Mouse (Mus musculus): ENCODE results near the gene Id2. TPM values are rescaled to one million over a fixed set of nuclear protein-coding genes. Genes with fewer than 3 reads are reported as not detected.

Id2 gene
- polyA plus RNA-seq, 1 experiment from 2014 or later = 606 TPM

GRCm38 (mm10) chr12:25060901-25061300 is 36.0 kb downstream of the Id2 start:
- no peak overlapping the region for H3K27ac ChIP-seq (replicated peaks; ENCODE audit: low read depth, low read length)
- H3K4me2 ChIP-seq (ENCODE audit: low read depth, low read length) = no peak overlapping the region
- WGBS = 88% methylated on average over 7 of the region's 7 CpGs
- H3K36me3 ChIP-seq (replicated peaks; ENCODE audit: control insufficient read depth, insufficient read depth, low read depth, low read length) = no peaks in the 10 kb centered on the region; the same call in 1 of the 2 replicates
- ATAC-seq (replicated peaks; ENCODE audit: insufficient number of reproducible peaks, low FRiP score, low TSS enrichment, low read depth) (no peak), DNase-seq (ENCODE audit: low spot score) (no peak)
- no peaks in the 10 kb centered on the region for H3K27me3 ChIP-seq (ENCODE audit: control insufficient read depth, insufficient read depth, low read length)
- no peak overlapping the region for H3K9ac ChIP-seq (replicated peaks; ENCODE audit: low read length)
- no peaks in the 10 kb centered on the region for H3K4me1 ChIP-seq (ENCODE audit: control insufficient read depth, insufficient read depth, low read length)
- no peak overlapping the region for H3K4me3 ChIP-seq (ENCODE audit: low read depth, low read length)
- H3K9me3 ChIP-seq (replicated peaks; ENCODE audit: control insufficient read depth, low read length) = no peaks in the 10 kb centered on the region

- Histone ChIP-seq H3K4me3 (ENCODE audit: low read depth, low read length) (no peak overlapping the region), H3K27me3 (ENCODE audit: control insufficient read depth, insufficient read depth, low read length) (no peaks in the 10 kb centered on the region), H3K36me3 (replicated peaks; ENCODE audit: control insufficient read depth, insufficient read depth, low read depth, low read length) (no peaks in the 10 kb centered on the region; the same call in 1 of the 2 replicates), H3K4me1 (ENCODE audit: control insufficient read depth, insufficient read depth, low read length) (no peaks in the 10 kb centered on the region), H3K9ac (replicated peaks; ENCODE audit: low read length) (no peak overlapping the region), H3K27ac (replicated peaks; ENCODE audit: low read depth, low read length) (no peak overlapping the region), H3K4me2 (ENCODE audit: low read depth, low read length) (no peak overlapping the region), H3K9me3 (replicated peaks; ENCODE audit: control insufficient read depth, low read length) (no peaks in the 10 kb centered on the region)
- 85% methylated on average over 9 of the region's 9 CpGs for WGBS
- DNase-seq (ENCODE audit: low spot score) = no peak
- no peak for ATAC-seq (replicated peaks; ENCODE audit: insufficient number of reproducible peaks, low FRiP score, low TSS enrichment, low read depth)
Observed at GRCm38 (mm10) chr12:25059487-25060200, 37.3 kb downstream of the Id2 start.

- Histone ChIP-seq H3K4me3 (ENCODE audit: low read depth, low read length) (no peak overlapping the region), H3K27me3 (ENCODE audit: control insufficient read depth, insufficient read depth, low read length) (no peaks in the 10 kb centered on the region), H3K4me1 (ENCODE audit: control insufficient read depth, insufficient read depth, low read length) (no peaks in the 10 kb centered on the region), H3K36me3 (replicated peaks; ENCODE audit: control insufficient read depth, insufficient read depth, low read depth, low read length) (no peaks in the 10 kb centered on the region; the same call in 1 of the 2 replicates), H3K9ac (replicated peaks; ENCODE audit: low read length) (no peak overlapping the region), H3K9me3 (replicated peaks; ENCODE audit: control insufficient read depth, low read length) (no peaks in the 10 kb centered on the region), H3K4me2 (ENCODE audit: low read depth, low read length) (no peak overlapping the region), H3K27ac (replicated peaks; ENCODE audit: low read depth, low read length) (no peak overlapping the region)
- DNase-seq (ENCODE audit: low spot score) = no peak
- WGBS = 52% methylated on average over 4 of the region's 4 CpGs
- ATAC-seq (replicated peaks; ENCODE audit: insufficient number of reproducible peaks, low FRiP score, low TSS enrichment, low read depth) = no peak
Observed at GRCm38 (mm10) chr12:25054963-25055362, 42.0 kb downstream of the Id2 start.

GRCm38 (mm10) chr12:25054511-25054910 is 42.4 kb downstream of the Id2 start:
- no peak overlapping the region for H3K4me3 ChIP-seq (ENCODE audit: low read depth, low read length)
- ATAC-seq (replicated peaks; ENCODE audit: insufficient number of reproducible peaks, low FRiP score, low TSS enrichment, low read depth) (no peak), DNase-seq (ENCODE audit: low spot score) (no peak)
- H3K36me3 ChIP-seq (replicated peaks; ENCODE audit: control insufficient read depth, insufficient read depth, low read depth, low read length) = no peaks in the 10 kb centered on the region; the same call in 1 of the 2 replicates
- WGBS = 91% methylated on average over 7 of the region's 7 CpGs
- no peak overlapping the region for H3K9ac ChIP-seq (replicated peaks; ENCODE audit: low read length)
- H3K9me3 ChIP-seq (replicated peaks; ENCODE audit: control insufficient read depth, low read length) = no peaks in the 10 kb centered on the region
- H3K27me3 ChIP-seq (ENCODE audit: control insufficient read depth, insufficient read depth, low read length) = no peaks in the 10 kb centered on the region
- no peak overlapping the region for H3K27ac ChIP-seq (replicated peaks; ENCODE audit: low read depth, low read length)
- H3K4me2 ChIP-seq (ENCODE audit: low read depth, low read length) = no peak overlapping the region
- no peaks in the 10 kb centered on the region for H3K4me1 ChIP-seq (ENCODE audit: control insufficient read depth, insufficient read depth, low read length)

- 66% methylated on average over 5 of the region's 5 CpGs for WGBS
- no peak overlapping the region for H3K27ac ChIP-seq (replicated peaks; ENCODE audit: low read depth, low read length)
- H3K36me3 ChIP-seq (replicated peaks; ENCODE audit: control insufficient read depth, insufficient read depth, low read depth, low read length) = no peaks in the 10 kb centered on the region
- H3K27me3 ChIP-seq (ENCODE audit: control insufficient read depth, insufficient read depth, low read length) = no peaks in the 10 kb centered on the region
- H3K4me1 ChIP-seq (ENCODE audit: control insufficient read depth, insufficient read depth, low read length) = no peaks in the 10 kb centered on the region
- H3K4me2 ChIP-seq (ENCODE audit: low read depth, low read length) = no peak overlapping the region
- H3K9ac ChIP-seq (replicated peaks; ENCODE audit: low read length) = no peak overlapping the region
- DNase-seq (ENCODE audit: low spot score) (no peak), ATAC-seq (replicated peaks; ENCODE audit: insufficient number of reproducible peaks, low FRiP score, low TSS enrichment, low read depth) (no peak)
- H3K4me3 ChIP-seq (ENCODE audit: low read depth, low read length) = no peak overlapping the region
- no peaks in the 10 kb centered on the region for H3K9me3 ChIP-seq (replicated peaks; ENCODE audit: control insufficient read depth, low read length)
Observed at GRCm38 (mm10) chr12:25049253-25049652, 47.7 kb downstream of the Id2 start.

- Histone ChIP-seq H3K27me3 (ENCODE audit: control insufficient read depth, insufficient read depth, low read length) (no peaks in the 10 kb centered on the region), H3K4me3 (ENCODE audit: low read depth, low read length) (no peak overlapping the region), H3K27ac (replicated peaks; ENCODE audit: low read depth, low read length) (no peak overlapping the region), H3K36me3 (replicated peaks; ENCODE audit: control insufficient read depth, insufficient read depth, low read depth, low read length) (no peaks in the 10 kb centered on the region), H3K4me1 (ENCODE audit: control insufficient read depth, insufficient read depth, low read length) (no peaks in the 10 kb centered on the region), H3K9ac (replicated peaks; ENCODE audit: low read length) (no peak overlapping the region), H3K4me2 (ENCODE audit: low read depth, low read length) (no peak overlapping the region), H3K9me3 (replicated peaks; ENCODE audit: control insufficient read depth, low read length) (no peaks in the 10 kb centered on the region)
- DNase-seq (ENCODE audit: low spot score) (no peak), ATAC-seq (replicated peaks; ENCODE audit: insufficient number of reproducible peaks, low FRiP score, low TSS enrichment, low read depth) (no peak)
- WGBS = 73% methylated on average over 4 of the region's 4 CpGs
Observed at GRCm38 (mm10) chr12:25044579-25044978, 52.4 kb downstream of the Id2 start.

GRCm38 (mm10) chr12:25044056-25044455 is 52.9 kb downstream of the Id2 start:
- ATAC-seq (replicated peaks; ENCODE audit: insufficient number of reproducible peaks, low FRiP score, low TSS enrichment, low read depth) (no peak), DNase-seq (ENCODE audit: low spot score) (no peak)
- Histone ChIP-seq H3K4me1 (ENCODE audit: control insufficient read depth, insufficient read depth, low read length) (no peaks in the 10 kb centered on the region), H3K4me2 (ENCODE audit: low read depth, low read length) (no peak overlapping the region), H3K4me3 (ENCODE audit: low read depth, low read length) (no peak overlapping the region), H3K36me3 (replicated peaks; ENCODE audit: control insufficient read depth, insufficient read depth, low read depth, low read length) (no peaks in the 10 kb centered on the region), H3K27me3 (ENCODE audit: control insufficient read depth, insufficient read depth, low read length) (no peaks in the 10 kb centered on the region), H3K9ac (replicated peaks; ENCODE audit: low read length) (no peak overlapping the region), H3K27ac (replicated peaks; ENCODE audit: low read depth, low read length) (no peak overlapping the region), H3K9me3 (replicated peaks; ENCODE audit: control insufficient read depth, low read length) (no peaks in the 10 kb centered on the region)
- 84% methylated on average over 2 of the region's 2 CpGs for WGBS

Data from embryonic facial prominence, embryonic 11.5 days (tissue).